Mouse (Mus musculus): ENCODE data around the gene Zbtb22.
A peak's percentile ranks its signal among the peaks of the same experiment; 100 is the strongest.
"Not testable (repeated sequence)": the region's sequence is repeated elsewhere in the genome, so short reads cannot be mapped to it uniquely, and the experiment has no call there.

Gene Zbtb22

DNA sequence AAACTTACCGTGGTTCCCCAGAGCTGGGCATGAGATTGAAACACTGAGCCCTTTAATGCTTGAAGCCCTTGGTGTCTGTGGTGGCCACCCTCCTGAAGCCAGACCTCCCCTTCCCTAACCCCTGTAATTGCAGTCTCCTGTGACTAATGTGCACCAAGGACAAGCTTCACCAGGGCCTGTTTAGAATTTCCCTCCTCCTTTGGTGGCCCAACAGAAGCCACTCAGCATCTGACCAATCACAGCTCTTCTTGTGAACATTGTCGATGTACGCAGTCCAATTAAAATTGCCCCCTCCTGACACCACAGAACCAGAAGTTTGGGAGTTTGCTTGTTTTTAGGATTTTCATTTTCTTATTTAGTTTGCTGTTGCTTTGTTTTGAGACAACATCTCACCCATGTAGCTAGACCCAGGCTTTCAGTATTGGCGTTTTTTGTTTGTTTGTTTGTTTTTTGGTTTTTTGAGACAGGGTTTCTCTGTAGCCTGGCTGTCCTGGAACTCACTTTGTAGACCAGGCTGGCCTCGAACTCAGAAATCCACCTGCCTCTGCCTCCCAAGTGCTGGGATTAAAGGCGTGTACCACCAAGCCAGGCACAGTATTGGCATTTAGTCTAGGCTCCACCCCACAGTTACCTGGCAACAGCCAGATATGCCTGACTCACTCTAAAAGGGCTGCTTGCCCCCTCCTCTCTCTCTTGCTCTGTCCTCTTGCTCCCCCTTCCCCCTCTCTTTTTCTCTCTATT is 11.6 kb upstream of the Zbtb22 start:
- not testable (repeated sequence) for DNase-seq (ENCODE audit: low spot score)

DNA sequence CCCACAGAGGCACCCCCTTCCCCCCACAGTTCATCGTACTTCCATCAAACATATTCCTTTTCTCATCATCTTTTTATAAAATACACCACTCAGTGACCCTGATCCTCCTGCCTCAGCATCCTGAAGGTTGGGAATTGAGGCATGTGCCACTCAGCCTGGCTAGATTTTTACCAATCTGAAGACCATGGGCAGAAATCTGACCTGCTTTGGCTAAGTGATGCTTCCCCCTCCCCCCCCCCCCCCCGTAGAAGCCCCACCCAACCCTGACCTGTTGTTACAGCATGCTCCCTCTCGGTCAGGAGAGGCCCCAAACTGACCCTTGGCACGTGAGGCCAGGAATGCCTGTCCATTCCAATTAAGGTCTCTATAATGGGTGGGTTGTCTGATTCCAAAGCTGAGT is 10.9 kb upstream of the Zbtb22 start, which contains the start of gene Platr17:
Gene Platr17 (plus strand): TSS at position 301 of the 400 bp plus-strand sequence.
- not testable (repeated sequence) for DNase-seq (ENCODE audit: low spot score)

- DNase-seq (ENCODE audit: low spot score), result no peak
Measured at GRCm38 (mm10) chr17:33908331-33909076, 7.2 kb upstream of the Zbtb22 start.

DNA sequence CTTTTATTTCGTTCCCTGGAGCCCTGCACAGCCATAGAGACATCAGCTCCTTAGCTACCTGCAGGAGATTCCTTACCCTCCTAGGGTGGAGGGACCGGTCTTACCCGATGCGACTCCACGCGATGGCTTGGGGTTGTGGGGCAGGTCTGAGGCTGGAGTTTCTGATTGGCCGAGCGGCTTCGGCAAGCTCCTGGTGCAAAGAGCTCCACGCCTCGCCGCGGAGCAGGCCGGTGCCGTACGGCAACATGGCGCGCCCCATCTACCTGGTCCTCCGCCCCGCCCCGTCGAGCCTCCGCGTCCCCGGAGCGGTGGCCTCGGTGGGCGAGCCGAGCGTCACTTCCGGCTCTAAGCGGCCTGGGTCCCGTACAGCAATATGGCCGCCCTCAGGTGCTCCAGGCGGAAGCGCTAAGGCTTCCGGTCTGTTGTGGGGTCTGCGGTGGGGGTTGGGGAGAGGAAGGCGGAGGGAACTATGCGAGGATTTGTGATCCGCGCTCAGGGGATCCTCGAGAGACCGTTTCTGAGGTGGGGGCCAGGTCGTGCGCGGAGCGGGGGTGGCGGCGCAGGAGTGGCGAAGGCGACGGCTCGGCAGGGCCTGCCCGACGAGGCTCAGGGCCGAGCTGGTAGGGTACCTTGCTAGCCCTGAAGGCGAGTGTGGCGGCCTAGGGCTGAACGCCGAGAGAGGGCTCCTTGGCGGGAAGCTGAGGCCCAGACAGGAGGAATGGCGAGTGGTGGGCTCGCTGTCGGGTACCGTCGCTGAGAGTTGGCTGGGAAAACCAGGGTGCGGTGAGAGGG is 6.4 kb upstream of the Zbtb22 start, which contains the start of gene Daxx:
Gene Daxx (plus strand): TSS at position 338 of the 792 bp plus-strand sequence.
- DNase-seq (ENCODE audit: low spot score), result peak; percentile 98

DNA sequence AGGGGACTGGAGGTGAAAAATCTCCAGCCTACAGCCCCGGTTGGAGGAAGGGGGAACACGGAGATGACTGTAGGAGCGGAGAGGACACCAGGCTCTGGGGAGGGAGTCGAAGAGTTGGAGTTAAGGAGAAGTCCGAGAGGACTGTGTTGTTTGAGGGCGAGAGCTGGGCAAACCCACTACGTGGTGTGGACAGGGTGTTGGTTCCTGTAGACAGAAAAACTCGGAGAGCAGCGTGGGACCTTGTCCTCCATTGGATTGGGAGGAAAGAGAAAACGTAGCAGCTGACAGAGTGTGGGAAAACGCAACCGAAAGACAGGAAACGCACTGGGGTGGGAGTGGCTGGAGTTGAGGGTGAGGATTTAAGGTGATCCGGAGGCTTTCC is 5.8 kb upstream of the Zbtb22 start:
- peak; percentile 46 for DNase-seq (ENCODE audit: low spot score)

- DNase-seq (ENCODE audit: low spot score), result peak; percentile 47
Measured at GRCm38 (mm10) chr17:33910346-33911051, 5.2 kb upstream of the Zbtb22 start.

- DNase-seq (ENCODE audit: low spot score), result no peak
Measured at GRCm38 (mm10) chr17:33911052-33911812, 4.5 kb upstream of the Zbtb22 start.

- DNase-seq (ENCODE audit: low spot score), result no peak
Measured at GRCm38 (mm10) chr17:33911813-33912414, 3.8 kb upstream of the Zbtb22 start.

DNA sequence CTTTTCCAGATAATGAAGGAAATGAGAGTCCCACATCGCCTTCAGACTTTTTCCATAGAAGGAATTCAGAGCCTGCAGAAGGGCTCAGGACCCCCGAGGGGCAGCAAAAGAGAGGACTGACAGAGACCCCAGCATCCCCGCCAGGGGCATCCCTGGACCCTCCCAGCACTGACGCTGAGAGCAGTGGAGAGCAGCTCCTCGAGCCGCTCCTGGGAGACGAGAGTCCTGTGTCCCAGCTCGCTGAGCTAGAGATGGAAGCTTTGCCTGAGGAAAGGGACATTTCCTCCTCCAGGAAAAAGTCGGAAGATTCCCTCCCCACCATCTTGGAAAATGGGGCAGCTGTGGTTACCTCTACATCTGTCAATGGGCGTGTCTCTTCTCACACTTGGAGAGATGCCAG is 2.4 kb upstream of the Zbtb22 start:
- DNase-seq (ENCODE audit: low spot score), result no peak

DNA sequence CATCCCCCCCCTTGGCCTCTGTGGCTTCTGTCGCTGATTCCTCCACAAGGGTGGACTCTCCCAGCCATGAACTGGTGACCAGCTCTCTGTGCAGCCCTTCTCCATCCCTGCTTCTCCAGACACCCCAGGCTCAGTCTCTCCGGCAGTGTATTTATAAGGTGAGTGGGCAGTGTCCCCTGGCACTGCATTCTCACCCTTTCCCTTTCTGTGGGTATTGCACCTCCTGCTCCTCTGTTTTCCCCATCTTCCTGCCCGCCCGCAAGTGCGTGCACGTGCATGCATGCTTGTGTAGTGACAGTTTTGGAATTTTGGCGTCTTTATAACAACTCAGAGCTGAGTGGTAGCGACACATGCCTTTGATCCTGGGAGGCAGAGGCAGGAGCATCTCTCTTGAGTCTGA is 1.8 kb upstream of the Zbtb22 start:
- no peak for DNase-seq (ENCODE audit: low spot score)

GRCm38 (mm10) chr17:33914969-33915391 is 724 bp upstream of the Zbtb22 start:
- no peak for DNase-seq (ENCODE audit: low spot score)

GRCm38 (mm10) chr17:33916294-33916693 is 590 bp downstream of the Zbtb22 start:
- DNase-seq (ENCODE audit: low spot score), result no peak

DNA sequence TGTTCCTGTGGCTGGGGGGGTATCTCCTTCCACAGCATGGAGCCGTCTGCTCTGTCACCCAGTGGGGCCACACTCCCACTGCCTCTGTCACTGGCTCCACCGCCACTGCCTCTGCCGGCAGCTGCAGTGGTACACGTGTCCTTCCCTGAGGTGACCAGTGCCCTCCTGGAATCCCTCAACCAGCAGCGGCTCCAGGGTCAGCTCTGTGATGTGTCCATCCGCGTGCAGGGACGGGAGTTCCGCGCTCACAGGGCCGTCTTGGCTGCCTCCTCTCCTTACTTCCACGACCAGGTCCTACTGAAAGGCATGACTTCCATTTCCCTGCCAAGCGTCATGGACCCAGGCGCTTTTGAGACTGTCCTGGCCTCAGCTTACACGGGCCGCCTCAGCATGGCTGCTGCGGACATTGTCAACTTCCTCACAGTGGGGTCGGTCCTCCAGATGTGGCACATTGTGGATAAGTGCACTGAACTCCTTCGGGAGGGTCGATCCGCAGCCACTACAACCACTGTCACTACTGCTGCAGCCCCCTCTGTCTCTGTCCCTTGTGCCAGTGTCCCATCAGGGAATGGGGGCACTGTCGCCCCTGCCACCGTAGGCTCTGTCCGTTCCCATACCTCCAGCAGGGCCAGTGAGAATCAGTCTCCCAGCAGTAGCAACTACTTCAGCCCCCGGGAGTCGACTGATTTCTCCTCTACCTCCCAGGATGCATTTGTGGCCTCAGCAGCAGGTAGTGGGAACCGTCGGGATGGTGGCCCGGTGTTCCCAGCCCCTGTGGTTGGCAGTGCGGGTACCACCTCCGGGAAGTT is 1.3 kb downstream of the Zbtb22 start:
- DNase-seq (ENCODE audit: low spot score), result no peak

GRCm38 (mm10) chr17:33917656-33918292 is 2.1 kb downstream of the Zbtb22 start:
- no peak for DNase-seq (ENCODE audit: low spot score)

DNA sequence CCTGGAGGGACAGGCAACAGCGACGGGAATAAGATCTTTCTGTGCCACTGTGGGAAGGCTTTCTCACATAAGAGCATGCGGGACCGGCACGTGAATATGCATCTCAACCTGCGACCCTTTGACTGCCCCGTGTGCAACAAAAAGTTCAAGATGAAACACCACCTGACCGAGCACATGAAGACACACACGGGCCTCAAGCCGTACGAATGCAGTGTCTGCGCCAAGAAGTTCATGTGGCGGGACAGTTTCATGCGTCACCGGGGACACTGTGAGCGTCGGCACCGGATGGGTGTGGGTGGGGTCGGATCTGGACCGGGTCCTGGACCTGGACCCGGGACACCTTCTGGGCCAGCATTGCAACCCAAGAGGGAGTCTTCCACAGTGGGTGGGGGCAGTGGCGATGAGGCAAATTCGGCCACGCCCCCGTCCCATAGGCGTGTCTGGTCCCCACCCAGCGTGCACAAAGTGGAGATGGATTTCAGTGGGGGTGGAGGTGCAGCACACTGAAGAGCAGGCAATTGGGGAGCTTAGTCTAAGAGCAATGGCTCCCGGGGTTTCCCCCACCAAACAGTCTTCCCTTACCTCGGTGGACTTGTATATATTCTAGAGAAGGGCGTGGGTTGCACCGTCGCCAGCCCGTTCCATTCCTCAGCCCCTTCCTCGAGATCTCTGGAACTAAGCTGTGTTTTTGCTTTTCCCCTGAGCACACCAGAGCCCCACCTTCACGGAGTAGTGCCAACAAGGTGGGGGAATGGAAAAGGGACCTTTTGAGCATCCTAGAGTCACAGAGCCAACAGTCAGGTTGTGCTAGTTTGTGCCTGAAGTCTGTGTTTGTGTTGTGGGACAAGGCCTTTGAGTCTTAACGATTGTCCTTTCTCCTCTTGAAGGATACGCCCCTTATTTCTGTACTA is 2.8 kb downstream of the Zbtb22 start:
- no peak for DNase-seq (ENCODE audit: low spot score)

- peak; percentile 87 for DNase-seq (ENCODE audit: low spot score)
Measured at GRCm38 (mm10) chr17:33919351-33920281, 3.9 kb downstream of the Zbtb22 start.
